Mouse (Mus musculus) skeletal muscle tissue, adult 2 months (tissue): ENCODE data around the gene Arap1.

Experiments
- DNase-seq: peaks from one replicate; pipeline ENCODE4 v3.0.0-alpha.2; 2012; ENCODE audit warnings: low read depth, low spot score

Arap1 gene

DNA sequence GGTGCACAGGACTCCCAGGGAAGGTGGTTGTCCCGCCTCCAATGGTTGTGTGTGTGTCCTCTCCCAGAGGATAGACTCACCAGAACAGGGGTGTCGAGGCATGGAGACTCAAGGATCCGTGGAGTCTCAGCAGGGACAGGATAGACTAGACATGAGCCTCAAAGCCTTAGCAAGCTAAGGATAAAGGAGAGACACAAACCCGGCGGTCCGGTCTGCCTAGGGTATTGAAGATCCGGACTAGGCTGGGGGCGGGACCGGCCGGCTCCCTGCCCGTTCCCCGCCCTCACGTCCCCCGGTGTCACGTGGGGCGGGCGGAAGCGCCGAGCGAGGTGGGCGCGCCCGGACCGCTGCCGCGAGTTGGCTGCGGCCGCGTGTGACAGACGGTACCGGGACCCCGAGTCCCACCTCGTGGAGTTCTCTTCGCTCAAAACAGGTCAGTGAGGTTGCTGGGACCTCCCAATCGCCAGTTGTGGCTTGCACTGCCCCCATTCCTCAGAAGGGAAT, at the start of gene Arap1:
TSS of gene Arap1 (plus strand) at position 301 of the 504 bp plus-strand sequence.
- no peak for DNase-seq

GRCm38 (mm10) chr7:101298375-101298774, 49.5 kb upstream of the Arap1 start:
- DNase-seq, result no peak

GRCm38 (mm10) chr7:101301361-101301880, 46.4 kb upstream of the Arap1 start:
- peak; percentile 49 for DNase-seq

GRCm38 (mm10) chr7:101301881-101302456, 45.9 kb upstream of the Arap1 start, which contains the start of gene Atg16l2:
Atg16l2 (minus strand) TSS chr7:101302251.
- peak; percentile 94 for DNase-seq

DNA sequence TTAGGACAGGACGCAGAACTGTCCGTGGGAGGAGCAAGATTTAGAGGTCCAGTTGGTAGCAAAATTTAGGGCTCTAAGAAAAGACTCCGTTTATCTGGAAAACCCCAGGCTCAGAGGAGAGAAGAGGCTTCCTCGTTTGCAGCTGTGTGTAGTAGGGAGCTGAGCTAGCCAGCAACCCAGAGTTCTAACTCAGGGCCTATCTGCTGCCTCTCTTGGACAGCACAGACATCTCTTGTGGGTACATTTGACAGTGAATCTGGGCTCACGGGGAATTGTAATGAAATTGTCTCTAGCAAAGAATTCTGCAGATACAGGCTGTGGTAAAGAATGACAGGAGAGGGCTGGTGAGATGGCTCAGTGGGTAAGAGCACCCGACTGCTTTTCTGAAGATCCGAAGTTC, 45.2 kb upstream of the Arap1 start:
- no peak for DNase-seq

GRCm38 (mm10) chr7:101306841-101307240, 41.0 kb upstream of the Arap1 start:
- DNase-seq, result no peak

GRCm38 (mm10) chr7:101309985-101310326, 37.9 kb upstream of the Arap1 start:
- DNase-seq, result no peak

DNA sequence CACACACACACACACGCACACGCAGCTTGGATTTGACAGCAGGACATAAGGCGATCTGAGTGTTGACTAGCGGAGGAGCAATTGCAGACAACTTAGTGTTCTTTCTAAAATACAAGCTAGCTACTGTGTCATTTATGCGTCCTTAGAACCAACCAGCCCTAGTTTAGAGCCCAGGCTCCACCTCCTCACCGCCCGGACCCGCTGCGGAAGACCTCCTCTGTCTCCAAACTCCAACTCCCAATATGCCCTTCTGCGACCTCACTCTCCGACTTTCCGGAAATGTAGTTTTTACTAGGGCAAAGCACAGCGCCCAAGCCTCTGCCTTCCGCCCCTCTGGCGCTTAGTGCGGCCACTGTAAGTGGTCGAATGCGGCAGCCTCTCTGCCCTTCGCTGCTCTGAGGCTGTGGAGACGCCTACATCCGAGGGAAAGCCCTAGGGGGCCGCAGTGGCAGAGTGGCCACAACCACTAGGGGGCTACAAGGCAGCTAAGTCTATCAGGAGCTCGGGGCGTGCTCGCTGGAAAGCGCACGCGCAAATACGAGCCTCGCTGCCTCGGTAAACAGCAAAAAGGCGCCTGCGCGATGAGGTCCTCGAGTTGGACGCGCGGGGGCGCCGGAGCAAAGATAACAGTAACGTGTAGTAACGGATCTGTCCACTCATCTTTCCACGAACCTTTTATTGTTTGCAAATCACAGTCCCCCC, 37.4 kb upstream of the Arap1 start:
- DNase-seq, result peak; percentile 98

GRCm38 (mm10) chr7:101311061-101311460, 36.8 kb upstream of the Arap1 start:
- DNase-seq, result no peak

DNA sequence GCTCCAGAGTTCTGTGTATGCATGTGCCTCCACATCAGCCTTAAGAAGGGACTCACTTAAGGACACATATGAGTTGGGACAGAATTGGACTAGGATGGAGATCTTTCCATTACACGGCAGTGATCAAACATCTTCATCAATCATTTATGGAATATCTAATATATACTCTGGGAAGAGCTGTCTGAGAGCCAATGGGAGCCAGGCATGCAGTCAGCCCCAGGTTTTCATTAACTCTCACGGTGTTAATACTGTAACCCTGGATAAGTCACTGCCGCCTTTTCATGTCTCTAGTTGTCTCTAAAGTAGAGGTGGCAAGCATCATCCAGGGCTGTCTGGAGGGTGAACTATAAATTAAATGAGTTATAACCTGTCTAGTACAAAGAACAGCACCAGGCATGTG, 34.8 kb upstream of the Arap1 start:
- no peak for DNase-seq

- no peak for DNase-seq
Measured at GRCm38 (mm10) chr7:101314396-101314795, 33.5 kb upstream of the Arap1 start.

- no peak for DNase-seq
Measured at GRCm38 (mm10) chr7:101315699-101316098, 32.2 kb upstream of the Arap1 start.

- no peak for DNase-seq
Measured at GRCm38 (mm10) chr7:101316591-101317001, 31.3 kb upstream of the Arap1 start.

- DNase-seq, result no peak
Measured at GRCm38 (mm10) chr7:101317014-101317413, 30.9 kb upstream of the Arap1 start, which contains the start of gene Stard10. Stard10 (plus strand) TSS chr7:101317086.

- no peak for DNase-seq
Measured at GRCm38 (mm10) chr7:101318848-101319247, 29.0 kb upstream of the Arap1 start.

DNA sequence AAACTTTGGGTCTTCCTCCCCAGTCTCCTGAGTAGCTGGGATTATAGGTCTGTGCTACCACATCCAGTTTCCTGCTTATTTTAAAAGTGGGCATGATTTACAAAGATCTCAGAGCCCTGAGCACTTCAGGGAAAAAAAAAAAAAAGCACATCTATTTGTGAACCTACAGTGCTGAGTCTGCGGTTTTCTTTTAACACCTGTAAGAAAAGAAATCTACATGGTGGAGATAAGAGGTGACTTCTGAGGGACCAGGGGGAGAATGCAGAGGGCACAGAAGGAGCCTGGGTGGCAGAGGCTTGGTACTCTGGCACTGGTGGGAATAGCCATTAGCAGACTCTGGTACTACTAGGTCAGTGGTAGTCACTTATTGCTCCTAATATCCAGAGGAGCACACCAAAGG, 28.1 kb upstream of the Arap1 start:
- no peak for DNase-seq

DNA sequence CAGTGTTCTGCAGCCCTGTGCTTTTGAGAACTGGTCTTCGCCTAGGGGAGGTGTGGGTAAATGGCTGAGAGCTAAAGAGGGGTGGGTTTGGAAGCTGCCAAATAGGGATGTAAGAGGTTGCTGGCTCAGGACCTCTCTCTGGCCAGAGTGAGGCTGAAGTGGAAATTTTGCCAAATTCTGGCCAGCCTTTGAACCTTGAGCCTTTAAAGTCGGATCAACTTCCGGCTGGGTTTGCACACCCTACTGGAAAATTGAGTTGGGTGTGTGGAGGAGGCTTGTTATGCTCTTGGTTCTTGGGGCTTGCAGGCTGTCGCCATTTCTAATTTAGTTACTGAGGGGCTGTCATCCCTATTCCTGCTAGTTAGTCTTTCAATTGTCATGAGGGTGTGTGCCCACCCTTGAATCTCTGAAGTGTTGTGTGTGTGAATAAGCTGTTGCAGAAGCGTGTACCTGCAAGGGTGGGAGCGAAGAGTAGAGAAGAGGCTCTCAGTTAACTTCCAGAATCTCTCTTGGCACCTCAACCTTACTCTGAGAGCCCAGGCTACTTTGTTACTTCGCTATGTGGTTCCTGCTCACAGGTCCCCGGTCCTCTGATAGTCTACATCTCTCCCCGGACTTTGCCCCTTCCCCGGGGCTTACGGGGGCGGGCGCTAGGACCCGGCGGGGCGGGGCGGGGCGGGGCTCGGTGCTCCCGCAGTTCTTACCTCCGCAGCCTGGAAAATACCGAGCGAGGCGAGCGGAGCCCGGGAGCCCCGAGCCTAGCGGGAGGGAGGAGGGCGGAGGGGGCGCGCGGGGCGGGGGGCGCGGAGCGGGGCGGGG, 27.3 kb upstream of the Arap1 start:
- no peak for DNase-seq

- DNase-seq, result no peak
Measured at GRCm38 (mm10) chr7:101321218-101321827, 26.5 kb upstream of the Arap1 start.

DNA sequence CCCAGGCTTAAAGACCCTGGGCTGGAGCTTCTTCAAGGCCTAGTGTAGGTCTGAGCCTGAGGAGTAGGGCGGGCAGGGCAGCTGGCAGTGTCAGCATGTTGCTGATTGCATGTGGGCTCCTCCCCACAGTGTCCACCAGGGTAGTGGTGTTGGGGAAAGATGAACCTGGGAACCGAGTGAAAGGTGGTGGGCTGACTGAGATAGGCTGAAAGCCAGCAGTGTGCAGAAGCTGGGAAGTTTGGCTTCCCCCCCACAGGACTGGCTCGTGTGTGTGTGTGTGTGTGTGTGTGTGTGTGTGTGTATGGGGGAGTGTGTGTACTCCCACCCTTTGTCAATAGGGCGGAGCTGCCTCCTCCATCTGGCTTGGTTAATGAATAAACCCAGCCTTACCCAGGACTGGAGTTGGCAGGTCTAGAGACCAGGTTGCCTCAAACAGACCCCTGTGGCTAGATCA, 24.7 kb upstream of the Arap1 start:
- DNase-seq, result no peak

GRCm38 (mm10) chr7:101324142-101324962, 23.5 kb upstream of the Arap1 start:
- no peak for DNase-seq

GRCm38 (mm10) chr7:101326006-101326405, 21.9 kb upstream of the Arap1 start:
- DNase-seq, result no peak
